Mouse (Mus musculus) layer of hippocampus, adult 9-10 months (tissue): ENCODE data around the gene Capn8.
A peak's percentile ranks its signal among the peaks of the same experiment; 100 is the strongest.
"Not testable (repeated sequence)": the region's sequence is repeated elsewhere in the genome, so short reads cannot be mapped to it uniquely, and the experiment has no call there.

Experiments
- DNase-seq: peaks from one replicate; pipeline ENCODE4 v3.0.0; 2022; ENCODE audit warnings: low spot score

Capn8 gene

DNA sequence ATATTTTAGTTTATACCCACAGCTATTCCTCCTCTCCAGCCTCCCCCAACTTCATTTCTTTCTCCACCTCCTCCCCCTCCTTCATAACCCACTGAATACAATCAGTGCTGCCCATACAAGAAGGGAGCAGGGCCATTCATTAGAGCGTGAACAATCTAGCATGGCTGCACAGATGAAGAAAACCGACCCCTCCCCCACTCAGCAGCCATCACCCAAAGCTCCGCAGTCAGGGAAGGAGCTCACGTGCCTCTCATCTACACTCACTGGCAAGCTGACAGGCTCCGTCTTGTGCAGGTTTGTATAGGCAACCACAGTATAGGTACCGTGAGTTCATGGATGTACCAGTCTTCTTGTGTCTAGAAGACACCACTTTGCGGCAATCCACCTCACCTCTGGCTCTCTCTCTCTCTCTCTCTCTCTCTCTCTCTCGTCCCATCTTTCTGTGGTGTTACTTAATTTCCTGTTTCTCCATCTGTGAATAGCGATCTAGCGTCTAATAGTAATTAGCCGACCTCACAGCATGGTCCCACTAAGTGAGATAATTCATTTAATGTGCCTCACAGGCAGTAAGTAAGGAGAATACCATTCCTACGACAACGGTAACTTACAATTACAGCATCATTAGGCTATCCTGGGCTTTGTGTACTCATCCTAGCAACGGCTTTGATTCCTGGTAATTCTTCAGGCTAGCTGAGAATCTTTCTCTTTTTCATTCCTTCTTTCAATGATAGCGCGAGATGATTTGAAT lies 53.6 kb downstream of the Capn8 start:
- DNase-seq = no peak

DNA sequence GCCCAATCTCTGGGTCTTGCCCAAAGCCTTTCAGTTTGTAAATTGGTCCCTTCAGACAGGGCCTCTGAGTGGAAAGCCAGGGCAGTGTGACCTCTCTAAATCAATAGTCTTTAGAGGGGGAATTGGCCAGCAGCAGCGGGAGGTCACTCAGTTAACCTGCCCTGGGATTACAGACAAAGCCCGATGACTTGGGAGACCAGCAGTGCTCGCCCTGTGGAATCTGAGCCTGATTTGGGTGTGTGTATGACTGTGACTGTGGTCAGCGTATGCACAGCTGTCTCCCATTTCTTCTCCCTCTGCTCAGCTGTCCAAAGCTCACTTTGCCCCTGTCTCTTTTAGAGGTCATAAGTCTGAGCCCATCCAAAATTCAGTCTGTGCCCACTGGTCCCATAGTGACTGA lies 55.7 kb downstream of the Capn8 start:
- no peak for DNase-seq

DNA sequence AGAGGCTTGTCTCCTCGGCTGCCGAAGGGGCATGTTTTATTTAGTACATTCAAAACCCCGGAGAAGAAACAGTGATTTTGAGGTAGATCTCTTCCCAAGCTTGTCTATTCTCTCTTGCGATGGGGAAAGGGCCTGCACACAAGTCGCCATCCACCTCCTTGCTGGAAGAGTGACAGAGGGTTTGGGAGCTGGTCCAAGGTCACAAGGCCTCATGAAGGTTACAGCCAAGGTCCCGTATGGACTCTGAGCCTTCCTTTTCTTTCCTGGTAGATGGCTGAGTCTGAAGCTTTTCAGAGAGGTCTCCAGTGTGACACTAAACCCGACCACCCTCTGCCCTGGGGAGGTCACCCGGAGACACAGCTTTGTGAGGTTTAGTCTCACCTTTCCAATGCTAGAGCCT lies 56.4 kb downstream of the Capn8 start:
- DNase-seq = no peak

DNA sequence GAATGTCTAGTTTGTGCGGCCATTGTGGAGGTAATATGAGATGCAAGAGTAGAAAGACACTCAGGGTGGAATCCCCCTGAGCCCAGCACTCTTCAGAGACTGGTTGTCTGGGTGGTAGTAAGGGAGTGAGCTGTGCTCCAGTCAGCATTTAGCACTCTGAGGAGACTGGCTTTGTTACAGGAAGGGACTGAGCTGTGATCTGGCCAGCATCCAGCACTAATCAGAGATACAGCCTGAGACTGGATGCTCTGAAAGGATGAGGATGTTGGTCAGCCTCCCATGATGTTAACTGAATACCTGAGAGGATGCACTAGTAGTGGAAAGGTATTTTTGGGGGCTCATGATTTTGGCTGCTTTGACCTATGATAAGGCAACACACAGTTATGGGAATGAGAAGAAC lies 61.4 kb downstream of the Capn8 start:
- no peak for DNase-seq

DNA sequence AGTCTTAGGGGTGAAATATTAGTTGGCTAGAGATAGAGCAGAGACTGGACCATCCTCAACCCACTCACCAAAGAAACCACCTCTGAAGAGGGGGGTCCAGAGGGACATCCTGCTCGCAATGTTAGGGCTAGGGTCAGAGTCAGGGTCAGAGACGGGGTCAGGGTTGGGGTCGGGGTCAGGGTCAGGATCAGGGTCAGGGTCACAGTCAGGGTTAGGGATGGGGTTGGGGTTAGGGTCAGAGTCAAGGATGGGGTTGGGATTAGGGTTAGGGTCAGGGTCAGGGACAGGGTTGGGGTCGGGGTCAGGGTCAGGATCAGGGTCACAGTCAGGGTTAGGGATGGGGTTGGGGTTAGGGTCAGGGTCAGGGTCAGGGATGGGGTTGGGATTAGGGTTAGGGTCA lies 64.4 kb downstream of the Capn8 start:
- no peak for DNase-seq

DNA sequence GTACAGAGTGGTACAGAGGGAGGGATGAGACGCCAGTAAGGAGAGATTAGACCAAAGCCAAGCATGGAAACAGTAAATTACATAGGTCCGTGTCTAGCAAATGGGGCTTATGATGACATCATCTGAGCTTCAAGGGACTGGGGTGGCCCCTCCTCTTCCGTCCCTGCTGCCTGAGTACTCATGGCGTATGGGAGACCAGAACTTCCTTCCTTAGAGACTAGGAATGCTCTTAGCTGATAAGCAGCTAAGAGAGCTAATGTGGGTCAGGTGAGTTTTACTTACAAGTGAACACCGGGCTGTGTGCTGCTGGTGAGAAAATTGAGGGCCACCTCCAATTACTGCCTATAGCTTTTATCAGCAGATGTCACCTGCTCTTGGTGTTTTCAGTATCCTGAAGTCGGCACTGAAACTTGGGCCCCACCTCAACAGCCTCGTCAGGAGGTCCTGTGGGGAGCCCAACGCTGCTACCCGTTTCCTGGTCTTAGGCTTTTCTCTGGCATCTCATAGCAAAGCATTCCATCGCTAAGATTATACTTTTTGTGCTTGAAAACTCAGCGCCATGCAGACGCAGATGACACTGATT lies 69.0 kb downstream of the Capn8 start:
- no peak for DNase-seq

DNA sequence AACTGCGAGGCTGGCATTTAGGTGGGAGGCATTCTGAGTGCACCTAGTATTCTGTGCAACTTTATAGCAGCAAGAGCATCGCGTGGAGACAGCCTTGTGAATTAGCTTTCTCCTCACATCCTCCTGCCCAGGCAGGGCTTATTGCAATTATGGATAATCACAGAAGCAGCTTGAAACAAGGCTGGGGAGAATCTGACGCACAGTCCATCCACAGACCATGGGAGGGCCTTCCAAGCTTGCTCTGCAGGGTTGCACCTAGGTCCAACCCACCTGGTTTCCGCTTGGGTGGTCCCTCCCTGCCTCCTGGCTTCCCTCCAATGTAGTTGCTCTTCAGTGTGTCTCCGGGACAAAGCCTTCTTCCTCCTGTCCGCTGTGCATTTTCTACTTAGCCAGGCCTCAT lies 74.2 kb downstream of the Capn8 start:
- DNase-seq = no peak

DNA sequence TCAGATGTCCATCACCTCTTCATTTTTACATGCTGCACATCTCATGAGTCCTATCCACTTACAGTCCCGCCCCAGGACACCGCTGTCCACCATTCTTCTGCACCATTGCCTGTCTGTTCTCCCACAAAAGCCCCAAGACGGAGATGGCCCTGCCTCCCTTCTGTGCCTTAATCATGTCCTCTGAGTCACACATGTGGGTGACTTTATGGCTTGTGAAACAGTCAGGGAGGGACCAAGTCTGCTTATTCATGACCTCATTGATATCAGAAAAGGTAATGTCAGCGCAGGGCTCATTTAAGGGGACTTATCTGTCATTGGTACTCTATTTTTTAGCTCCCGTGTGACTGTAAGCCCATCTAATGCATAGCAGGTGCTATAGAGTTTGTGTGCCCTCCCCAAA lies 74.6 kb downstream of the Capn8 start:
- DNase-seq = no peak

DNA sequence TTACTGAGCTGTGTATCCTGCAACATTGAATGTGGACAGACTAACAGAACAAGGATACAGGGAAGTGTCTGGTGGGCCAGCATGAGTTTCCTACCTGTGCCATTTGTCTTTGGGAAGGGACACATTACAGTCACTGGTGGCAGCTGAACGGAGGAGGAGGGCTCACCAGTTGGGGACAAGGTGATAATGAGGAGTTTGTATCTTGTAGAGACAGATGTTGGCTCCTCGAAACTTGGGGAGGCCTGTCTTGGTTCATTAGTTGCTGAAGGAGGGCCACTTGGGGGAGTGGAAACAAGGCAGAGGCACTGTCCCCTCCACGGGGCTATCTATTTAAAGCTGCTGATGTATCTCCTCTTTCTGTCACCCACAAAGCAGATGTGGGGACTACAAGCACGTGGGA lies 75.3 kb downstream of the Capn8 start:
- DNase-seq = no peak

DNA sequence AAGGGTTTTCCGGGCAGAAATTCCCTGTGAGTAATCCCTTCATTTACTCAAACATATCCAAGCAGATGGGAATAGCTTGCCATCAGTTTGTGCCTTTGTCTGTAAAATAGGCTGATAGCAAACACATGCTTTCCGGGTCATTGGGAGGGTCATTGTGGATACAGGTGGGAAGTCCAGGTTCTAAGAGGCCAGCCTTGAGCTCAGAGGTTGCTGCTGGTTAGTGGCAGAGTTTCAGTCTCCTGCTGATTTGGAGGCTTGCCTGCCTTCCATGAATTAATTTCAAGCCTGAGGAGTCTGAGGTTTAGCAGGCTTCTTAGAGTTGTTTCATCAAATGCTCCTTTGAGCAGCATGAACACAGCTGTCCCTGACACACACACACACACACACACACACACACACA lies 78.0 kb downstream of the Capn8 start:
- DNase-seq = no peak

DNA sequence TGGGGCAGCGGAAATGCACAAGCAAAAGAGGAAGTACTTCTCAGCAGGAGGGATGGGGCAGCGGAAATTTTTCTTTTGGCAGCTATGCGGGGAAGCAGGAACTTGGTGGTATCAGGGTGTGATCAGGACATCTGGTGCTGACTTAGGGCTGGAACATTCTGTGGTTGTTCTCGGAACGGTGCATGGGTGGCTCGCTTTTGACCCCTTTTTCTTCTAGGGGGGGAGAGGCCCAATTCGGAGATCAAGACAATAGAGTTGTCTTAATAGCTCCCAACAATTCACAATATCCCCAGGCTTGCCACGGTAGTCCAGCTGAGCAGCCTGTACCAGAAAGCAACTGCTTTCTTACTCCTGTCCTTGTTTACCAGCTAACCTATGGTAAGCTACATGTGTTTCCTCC lies 79.6 kb downstream of the Capn8 start:
- DNase-seq = not testable (repeated sequence)

DNA sequence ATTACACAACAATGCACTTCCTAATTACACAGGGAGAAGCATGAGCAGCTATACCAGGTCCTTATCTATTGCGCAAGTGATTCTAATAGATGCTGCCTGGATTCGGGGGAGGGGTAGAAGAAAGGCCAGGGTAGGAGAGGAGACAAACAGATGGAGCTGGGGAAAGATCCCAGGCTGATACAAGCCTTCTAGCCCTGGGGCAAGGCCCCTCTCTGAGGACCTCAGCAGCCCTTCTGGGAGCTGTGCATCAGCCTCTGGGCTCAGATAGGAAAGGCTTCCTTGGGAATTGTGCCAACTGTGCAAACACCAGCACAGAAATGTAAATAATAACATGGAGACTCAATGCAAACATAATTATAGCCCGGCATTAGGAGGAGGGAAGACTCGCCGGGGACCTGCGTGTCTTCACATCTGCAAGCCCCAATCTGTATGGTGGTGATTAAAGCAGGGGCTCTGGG lies 80.4 kb downstream of the Capn8 start:
- DNase-seq = no peak

DNA sequence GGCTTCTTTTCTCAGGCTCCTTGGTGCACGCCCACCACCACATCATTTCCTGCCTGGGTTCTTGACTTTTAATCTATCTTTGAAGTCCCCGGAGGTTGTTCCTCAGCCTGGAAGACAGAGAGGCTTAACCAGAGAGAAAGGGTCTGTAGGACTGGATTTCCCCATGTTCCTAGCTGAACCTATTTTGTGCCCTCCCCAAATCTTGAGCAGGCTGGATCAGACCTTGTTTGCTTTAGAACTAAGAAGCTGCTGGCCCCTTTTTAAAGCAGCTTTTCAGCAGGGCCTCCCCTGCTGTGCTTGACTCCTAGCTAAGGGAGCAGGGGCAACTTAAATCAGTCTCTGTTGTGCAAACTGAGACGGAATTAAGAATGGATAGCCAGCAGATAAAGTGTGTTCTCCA lies 82.0 kb downstream of the Capn8 start:
- no peak for DNase-seq

DNA sequence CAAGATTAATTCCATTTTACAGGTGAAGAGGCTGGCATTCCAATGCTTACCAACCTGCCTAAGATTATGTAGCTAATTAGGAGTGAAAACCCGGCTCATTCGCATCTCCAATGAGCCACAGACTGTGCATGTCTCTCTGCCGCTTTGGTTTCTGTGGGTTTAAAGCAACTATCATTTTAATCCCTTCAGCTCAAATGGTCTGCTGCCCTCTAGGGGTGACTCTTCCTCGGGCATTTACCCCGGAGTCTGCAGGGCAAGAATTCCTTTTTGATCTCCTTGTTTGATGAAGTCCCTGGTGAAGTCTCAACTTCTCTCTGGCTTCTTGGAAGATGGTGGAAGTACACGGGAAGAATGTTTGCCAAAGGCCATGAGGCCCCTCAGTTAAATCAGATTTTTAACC lies 93.0 kb downstream of the Capn8 start:
- peak; percentile 71 for DNase-seq

DNA sequence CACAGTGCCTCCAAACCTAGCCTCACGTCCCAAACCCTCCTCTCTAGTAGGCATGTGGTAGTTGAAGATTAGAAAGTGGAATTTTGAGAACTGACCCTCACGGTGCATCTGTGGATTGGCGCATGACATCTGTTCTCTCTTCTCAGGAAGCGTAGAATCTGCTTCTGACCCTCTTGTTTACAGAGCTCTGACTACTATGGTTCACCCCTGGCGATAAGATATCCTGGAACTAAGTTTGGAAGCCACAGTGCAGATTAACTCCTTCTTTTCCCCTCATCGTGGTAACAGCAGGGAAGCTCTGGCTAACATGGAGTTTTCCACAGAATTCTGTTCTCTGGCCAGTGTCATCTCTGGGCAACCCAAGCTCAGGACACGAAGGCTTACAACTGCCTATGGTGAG lies 95.6 kb downstream of the Capn8 start:
- no peak for DNase-seq

DNA sequence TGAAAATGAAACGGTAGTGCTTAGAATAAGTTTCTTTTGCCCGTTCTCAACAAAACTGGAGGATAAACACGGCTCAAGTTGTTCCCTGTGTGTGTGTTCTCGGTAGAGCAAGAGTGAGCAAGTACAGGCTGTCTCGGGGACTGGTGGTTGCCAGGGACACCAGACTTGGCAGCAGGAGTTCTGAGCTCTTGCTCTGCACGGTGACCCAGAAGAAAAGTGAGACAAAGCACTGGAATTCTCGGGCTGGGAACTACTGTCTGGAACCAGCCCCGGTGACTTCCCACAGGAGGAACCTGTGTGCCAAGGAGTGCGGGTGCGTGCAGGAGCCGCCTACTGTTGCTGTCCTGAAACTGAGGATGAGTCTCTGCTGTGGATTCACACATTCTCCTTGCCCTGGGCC lies 98.9 kb downstream of the Capn8 start:
- DNase-seq = no peak

DNA sequence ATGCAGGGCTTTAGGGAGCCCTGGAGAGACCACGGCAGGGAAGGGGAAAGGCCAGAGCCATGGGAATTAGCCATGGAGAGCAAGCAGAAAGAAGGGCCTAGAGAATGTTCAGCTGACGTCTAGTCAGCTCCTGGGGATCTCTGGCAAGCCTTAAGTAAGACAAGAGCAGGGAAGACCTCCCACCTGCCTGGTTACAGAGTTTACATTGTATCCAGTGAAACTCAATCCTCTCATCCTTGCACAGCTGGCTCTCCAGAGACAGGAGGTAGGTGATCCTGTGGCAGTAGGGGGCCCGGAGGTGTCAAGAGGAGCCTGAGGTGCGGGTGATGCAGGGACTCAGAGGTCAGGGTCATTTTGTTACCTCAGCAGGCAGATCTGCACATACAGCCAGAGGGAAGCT lies 100.0 kb downstream of the Capn8 start:
- no peak for DNase-seq

DNA sequence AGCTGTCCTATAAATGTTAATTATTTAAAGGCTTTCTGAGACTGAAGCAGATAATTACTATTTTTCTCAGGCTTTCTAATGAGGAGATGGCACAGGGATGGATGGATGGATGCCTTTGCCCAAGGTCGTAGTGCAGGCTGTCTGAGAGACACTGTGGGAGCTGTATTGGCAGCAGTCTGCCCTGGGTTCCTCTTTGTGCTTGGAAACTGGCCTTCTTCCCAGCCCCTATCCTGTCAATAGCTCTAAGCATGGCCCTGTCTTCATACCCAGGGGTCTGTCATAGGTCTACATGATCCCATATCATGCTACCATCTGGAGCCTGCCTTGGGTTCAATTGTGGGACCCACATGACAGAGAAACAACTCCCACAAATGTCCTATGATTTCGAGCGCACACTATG lies 102.5 kb downstream of the Capn8 start:
- no peak for DNase-seq

DNA sequence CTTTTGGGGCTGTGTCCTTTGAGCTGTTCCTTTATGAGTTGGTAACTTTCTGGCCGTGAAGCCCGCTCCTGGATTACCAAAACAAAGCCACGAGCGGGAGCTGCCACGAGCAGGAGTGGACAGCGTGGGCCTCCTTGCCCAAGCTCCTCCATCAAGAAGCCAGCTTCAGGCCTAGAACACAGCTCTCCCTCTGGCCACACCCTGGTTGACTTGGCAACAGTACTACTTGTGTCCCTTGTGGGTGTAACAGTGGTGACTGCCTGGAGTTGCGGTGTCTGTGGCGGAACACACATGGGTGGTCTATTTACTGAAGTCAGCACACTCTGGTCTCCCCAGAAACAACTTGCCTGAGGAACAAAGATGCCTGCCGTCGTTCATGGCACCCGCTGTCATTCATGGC lies 104.9 kb downstream of the Capn8 start:
- no peak for DNase-seq

DNA sequence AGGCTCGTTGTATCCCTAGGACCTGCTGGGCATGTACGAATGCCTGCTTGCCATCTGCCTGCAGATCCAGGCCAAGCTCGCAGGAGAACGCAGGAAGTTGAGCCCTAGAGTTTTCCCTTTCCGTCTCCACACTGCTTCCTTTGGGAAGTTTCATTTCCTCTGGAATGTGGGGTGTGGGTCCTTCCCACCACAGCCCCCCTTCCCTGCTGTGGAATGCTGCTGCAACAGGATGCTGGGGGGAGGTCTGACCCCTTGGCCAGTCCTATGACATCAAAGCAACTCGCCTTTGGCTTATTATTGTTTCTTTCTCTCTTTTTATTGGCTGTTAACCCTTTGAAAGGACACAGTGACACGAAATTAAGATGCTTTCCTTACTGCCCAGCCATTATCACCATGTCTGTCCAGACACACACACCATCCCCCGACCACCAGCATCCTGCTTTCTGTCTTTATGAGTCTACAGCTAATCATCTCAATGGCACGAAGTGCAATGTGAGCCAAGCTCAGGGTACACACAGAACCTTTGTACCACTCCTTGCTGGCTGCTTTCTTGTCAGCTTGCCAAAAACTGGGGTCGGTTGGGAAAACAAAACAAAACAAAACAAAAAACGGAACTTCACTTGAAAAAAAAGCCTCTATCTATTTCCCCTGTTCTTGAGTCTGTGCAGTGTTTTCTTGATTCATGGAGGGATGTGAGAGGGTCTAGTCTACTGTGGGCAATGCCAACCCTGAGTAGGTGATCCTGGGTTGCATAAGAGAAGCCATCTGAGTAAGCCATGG lies 105.9 kb downstream of the Capn8 start:
- DNase-seq = no peak

DNA sequence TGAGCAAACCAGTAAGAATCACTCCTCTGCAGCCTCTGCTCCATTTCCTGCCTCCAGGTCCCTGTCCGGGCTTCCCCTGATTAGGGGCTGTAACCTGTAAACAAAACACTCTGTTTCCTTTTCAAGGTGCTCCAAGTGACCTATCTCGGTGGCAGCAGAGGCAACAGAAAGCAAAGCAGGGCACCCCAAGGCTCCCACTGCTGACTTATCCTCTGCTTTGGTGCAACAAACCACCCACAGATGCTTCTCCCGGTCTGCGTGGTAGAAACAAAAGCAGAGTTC lies 106.5 kb downstream of the Capn8 start:
- DNase-seq = no peak

DNA sequence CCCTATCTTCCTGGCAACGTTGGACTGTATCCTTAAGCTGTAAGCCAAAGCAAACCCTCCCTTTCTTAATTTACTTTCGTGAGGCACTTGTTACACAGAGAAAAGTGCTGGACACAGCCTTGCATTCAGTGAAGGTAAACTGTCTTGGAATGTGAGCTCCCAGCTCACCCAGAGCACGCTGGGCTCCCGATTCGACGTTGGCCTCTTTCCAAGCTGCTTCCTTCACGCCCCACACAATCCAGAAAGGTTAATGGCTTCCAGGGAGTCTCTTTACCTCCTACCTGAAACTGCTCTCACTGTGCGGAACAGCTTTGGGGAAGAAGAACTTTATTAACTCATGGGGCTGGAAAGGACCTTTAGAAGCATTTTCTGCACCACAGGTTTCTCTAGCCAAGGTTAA lies 110.5 kb downstream of the Capn8 start:
- no peak for DNase-seq

DNA sequence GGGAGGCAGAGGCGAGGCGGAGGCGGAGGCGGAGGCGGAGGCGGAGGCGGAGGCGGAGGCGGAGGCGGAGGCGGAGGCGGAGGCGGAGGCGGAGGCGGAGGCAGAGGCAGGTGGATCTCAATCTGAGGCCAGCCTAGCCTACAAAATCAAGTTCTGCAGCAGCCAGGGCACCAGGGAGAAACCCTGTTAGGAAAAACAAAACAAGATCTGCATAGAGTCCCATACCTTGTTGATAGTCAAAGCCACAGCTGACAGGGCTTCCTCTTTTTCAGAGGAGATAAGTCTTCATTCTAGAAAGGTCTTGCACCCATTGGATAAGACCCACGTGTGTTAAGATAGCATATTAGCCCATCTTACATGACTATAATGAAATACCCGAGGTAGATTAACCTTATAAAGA lies 113.3 kb downstream of the Capn8 start:
- DNase-seq = no peak

DNA sequence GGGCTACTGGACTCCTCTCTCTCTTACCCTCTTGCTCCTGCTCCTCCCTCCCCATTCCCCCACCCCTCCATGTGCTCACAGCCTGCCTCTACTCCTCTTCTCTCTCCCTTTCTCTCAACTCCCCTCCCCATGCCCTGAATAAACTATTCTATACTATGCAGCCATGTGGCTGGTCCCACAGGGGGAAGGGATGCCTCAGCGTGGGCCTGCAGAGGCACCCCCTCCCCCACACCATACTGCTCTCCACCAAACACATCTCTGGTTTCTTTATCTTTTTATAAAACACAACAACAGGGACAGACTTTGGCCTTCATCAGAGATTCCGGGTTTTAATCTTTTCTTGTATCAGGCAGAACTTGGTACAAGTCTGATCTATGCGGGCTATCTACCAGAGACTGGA lies 114.4 kb downstream of the Capn8 start:
- no peak for DNase-seq
